Mouse (Mus musculus): ENCODE data around the gene Klhl26. TPM values are rescaled to one million over a fixed set of nuclear protein-coding genes. Genes with fewer than 3 reads are reported as not detected.

Klhl26 gene
- polyA plus RNA-seq, 1 experiment from 2014 or later = 31.0 TPM

DNA sequence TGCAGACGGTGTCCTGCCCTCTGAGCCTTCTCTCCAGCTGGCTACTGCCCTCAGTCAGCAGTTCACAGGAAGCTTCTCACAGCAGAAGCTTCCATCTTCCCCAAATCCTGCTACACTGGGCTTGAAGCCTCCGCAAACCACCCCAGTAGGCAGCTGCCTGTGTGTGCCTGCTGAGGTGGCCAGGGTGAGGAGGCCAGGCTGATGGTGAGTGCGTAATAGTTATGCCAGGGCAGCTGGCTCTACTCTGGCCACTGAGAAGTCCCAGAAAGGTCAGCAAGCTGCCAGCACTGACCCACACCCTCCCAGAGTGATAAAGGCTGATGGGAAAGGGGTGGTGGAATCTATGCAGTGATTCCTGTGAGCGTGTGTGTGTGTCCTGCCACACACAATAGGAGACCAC, 10.5 kb downstream of the Klhl26 start:
- H3K36me3 ChIP-seq (replicated peaks) = no peaks in the 10 kb centered on the region
- no peak for ATAC-seq (replicated peaks)
- H3K4me2 ChIP-seq = no peak overlapping the region
- no peaks in the 10 kb centered on the region for H3K9me3 ChIP-seq
- H3K4me3 ChIP-seq = no peak overlapping the region
- H3K9ac ChIP-seq = no peak overlapping the region
- H3K27me3 ChIP-seq (replicated peaks) = no peaks in the 10 kb centered on the region
- WGBS = 86% methylated on average over 4 of the region's 4 CpGs
- no peak overlapping the region for H3K27ac ChIP-seq
- peaks cover 14% of the 10 kb centered on the region for H3K4me1 ChIP-seq

DNA sequence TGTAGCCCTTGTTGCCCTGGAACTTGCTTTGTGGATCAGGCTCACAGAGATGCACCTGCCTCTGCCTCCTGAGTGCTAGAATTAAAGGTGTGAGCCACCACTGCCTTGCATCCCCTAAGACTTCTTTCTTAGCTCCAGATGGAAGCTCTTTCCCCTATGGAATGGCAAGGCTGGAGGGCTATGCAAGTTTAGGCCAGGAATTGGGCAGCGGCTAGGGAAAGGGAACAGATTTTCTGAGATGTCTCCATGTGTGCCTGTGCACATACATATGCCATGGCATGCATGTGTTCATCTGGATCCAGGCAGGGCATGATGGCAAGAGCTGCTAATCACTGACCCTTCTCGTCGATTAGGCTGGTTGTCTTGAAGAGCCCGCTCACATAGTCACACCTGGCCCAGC, 11.1 kb downstream of the Klhl26 start:
- Histone ChIP-seq H3K27me3 (replicated peaks) (no peaks in the 10 kb centered on the region), H3K4me3 (no peak overlapping the region), H3K4me1 (peaks cover 14% of the 10 kb centered on the region), H3K4me2 (no peak overlapping the region), H3K9me3 (no peaks in the 10 kb centered on the region), H3K27ac (no peak overlapping the region), H3K36me3 (replicated peaks) (no peaks in the 10 kb centered on the region), H3K9ac (no peak overlapping the region)
- 96% methylated on average over 4 of the region's 4 CpGs for WGBS
- no peak for ATAC-seq (replicated peaks)

DNA sequence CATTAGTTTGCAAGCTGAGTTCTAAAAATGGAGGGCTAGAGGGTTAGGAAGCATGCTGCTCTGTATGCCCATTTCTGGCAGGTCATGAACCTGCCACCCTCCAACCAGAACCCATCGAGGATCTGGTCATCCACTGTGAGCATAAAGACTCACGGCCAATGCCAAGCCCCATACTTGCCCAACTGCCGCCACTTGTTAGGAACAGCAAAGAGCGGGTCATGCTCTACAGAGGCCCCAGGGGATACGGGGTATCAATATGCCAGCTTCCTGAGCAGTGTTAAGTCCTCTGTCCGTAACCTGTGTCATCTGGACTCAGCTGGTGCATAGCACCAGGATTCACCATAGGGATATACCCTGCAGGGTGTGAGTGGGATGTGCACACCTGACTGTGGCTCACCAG, 12.6 kb downstream of the Klhl26 start:
- Histone ChIP-seq H3K4me3 (no peak overlapping the region), H3K4me2 (no peak overlapping the region), H3K27ac (no peak overlapping the region), H3K9me3 (no peaks in the 10 kb centered on the region), H3K9ac (no peak overlapping the region), H3K4me1 (peaks cover 7% of the 10 kb centered on the region; the same call in 1 of the 2 replicates), H3K27me3 (replicated peaks) (no peaks in the 10 kb centered on the region), H3K36me3 (replicated peaks) (no peaks in the 10 kb centered on the region)
- WGBS = 90% methylated on average over 6 of the region's 6 CpGs
- ATAC-seq (replicated peaks) = no peak

DNA sequence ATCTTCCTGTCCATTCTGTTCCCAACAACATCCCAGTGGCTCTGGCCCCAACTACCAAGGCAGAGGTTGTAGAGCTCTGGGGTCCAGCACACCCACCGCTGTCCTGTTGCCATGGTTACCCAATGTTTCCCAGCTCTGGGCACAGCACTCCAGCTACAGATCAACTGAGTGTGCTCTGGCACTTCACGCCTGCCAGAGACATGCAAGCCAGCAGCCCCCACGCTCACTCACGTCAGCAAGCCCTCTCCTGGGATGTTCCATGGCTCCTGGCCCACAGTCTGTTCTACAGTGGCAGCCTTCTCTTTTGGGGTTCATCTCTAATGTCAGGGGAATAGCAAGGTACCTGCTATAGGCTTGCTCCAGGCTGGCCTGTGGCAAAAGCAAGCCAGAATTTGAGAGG, 13.5 kb downstream of the Klhl26 start:
- no peak overlapping the region for H3K9ac ChIP-seq
- H3K4me2 ChIP-seq = no peak overlapping the region
- WGBS = 58% methylated on average over 4 of the region's 4 CpGs
- H3K9me3 ChIP-seq = no peaks in the 10 kb centered on the region
- no peak for ATAC-seq (replicated peaks)
- H3K4me3 ChIP-seq = no peak overlapping the region
- peaks cover 7% of the 10 kb centered on the region; the same call in 1 of the 2 replicates for H3K4me1 ChIP-seq
- H3K27ac ChIP-seq = no peak overlapping the region
- no peaks in the 10 kb centered on the region for H3K27me3 ChIP-seq (replicated peaks)
- H3K36me3 ChIP-seq (replicated peaks) = no peaks in the 10 kb centered on the region

DNA sequence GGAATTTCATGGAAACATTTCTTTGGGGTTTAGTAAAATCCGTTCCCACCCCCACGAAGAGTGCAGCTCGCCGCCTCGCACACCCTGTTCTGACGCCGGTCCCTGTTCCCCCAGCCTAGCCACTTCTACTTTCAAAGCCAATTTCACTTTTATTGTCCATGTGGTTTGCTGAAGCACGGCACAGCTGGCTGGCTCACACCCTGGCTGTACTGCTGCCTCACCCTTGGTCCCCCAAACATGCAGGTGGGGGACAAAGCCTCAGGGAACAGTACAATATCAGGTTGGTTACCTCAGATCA, 14.3 kb downstream of the Klhl26 start:
- no peaks in the 10 kb centered on the region for H3K36me3 ChIP-seq (replicated peaks)
- H3K9ac ChIP-seq = no peak overlapping the region
- no peak overlapping the region for H3K4me2 ChIP-seq
- no peaks in the 10 kb centered on the region for H3K27me3 ChIP-seq (replicated peaks)
- 93% methylated on average over 8 of the region's 8 CpGs for WGBS
- H3K9me3 ChIP-seq = no peaks in the 10 kb centered on the region
- no peak overlapping the region for H3K4me3 ChIP-seq
- H3K4me1 ChIP-seq = peaks cover 7% of the 10 kb centered on the region; the same call in 1 of the 2 replicates
- no peak overlapping the region for H3K27ac ChIP-seq
- ATAC-seq (replicated peaks) = no peak

DNA sequence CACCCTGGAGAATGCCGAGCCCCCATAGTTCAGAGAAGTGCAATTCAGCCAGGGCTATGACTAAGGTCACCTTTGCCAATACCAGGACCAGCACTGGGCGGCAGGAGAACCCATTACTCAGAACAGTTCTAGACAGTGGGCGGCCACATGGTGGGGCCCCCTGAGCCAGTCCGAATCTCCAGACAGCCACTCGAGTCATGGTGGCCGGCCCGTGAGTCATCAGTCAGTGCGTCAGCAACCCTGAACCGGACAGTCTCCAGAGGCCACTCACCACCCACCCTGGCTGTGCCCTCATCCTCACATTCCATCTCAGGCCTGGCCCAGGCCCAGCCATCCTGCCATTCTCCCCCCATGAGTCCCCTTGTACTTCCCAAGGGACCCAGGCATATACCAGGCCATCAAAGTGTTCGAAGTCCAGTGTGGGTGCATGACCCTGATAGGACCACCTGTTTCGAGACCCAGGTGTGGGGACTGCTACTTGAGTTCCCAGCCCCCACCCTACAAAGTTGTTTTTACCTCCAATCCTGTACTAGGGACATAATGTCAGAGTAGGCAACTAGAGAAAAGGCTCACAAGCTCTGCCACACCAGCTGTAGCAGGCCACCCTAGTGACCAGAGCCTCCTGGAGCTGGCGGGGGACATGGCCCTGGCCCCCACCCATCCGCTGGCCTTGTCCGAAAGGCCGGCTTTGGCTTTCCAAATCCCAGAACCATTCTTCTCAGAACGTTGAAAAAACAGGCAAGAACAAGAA, 14.8 kb downstream of the Klhl26 start:
- Histone ChIP-seq H3K4me1 (peaks cover 7% of the 10 kb centered on the region; the same call in 1 of the 2 replicates), H3K4me3 (no peak overlapping the region), H3K9me3 (no peaks in the 10 kb centered on the region), H3K36me3 (replicated peaks) (no peaks in the 10 kb centered on the region), H3K4me2 (no peak overlapping the region), H3K27ac (no peak overlapping the region), H3K27me3 (replicated peaks) (no peaks in the 10 kb centered on the region), H3K9ac (no peak overlapping the region)
- WGBS = 87% methylated on average over 16 of the region's 16 CpGs
- ATAC-seq (replicated peaks) = no peak

DNA sequence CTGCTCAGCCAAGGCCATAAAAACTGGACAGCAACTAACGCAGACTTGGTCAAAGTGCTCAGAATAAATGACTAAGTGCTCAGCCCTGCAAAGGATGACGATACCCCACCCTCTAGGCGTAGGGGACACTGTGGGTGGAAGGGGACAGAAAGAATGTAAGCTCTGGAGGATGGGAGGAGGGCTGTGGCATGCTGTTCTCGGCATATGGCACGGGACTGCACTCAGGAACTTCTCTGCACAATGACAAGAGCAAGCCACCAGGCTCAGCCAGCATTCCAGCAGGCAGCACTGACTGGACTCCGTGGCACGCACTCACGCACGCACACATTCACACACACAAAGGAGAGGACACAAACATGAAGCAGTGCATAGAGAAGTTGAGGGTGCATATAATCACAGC, 16.2 kb downstream of the Klhl26 start:
- Histone ChIP-seq H3K27ac (no peak overlapping the region), H3K9ac (no peak overlapping the region), H3K36me3 (replicated peaks) (no peaks in the 10 kb centered on the region), H3K4me2 (no peak overlapping the region), H3K9me3 (no peaks in the 10 kb centered on the region), H3K4me3 (no peak overlapping the region), H3K27me3 (replicated peaks) (no peaks in the 10 kb centered on the region), H3K4me1 (peaks cover 7% of the 10 kb centered on the region; the same call in 1 of the 2 replicates)
- WGBS = 82% methylated on average over 9 of the region's 9 CpGs
- ATAC-seq (replicated peaks) = no peak

DNA sequence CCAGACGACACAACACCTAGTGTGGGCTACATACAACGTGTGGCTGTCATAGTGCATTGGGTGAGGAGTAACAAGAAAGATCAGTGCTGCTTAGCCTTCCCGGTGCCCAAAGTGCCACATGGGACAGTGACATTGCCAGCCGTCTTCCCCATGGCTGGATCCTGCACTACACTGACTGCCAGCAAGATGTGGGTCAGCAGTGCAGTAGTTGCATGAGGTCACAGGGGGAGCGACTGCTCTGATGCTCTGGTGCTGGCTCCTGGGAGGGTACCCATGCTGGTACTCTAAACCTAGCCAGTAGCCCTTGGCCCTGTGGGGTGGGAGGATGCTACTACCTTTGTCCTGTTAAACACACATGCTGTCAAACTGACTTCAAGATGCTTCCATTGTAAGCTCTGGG, 16.6 kb downstream of the Klhl26 start:
- no peak overlapping the region for H3K4me2 ChIP-seq
- peaks cover 7% of the 10 kb centered on the region; the same call in 1 of the 2 replicates for H3K4me1 ChIP-seq
- no peak overlapping the region for H3K9ac ChIP-seq
- H3K36me3 ChIP-seq (replicated peaks) = no peaks in the 10 kb centered on the region
- no peak overlapping the region for H3K27ac ChIP-seq
- ATAC-seq (replicated peaks) = no peak
- H3K4me3 ChIP-seq = no peak overlapping the region
- H3K27me3 ChIP-seq (replicated peaks) = no peaks in the 10 kb centered on the region
- no peaks in the 10 kb centered on the region for H3K9me3 ChIP-seq
- WGBS = 92% methylated on average over 5 of the region's 5 CpGs

DNA sequence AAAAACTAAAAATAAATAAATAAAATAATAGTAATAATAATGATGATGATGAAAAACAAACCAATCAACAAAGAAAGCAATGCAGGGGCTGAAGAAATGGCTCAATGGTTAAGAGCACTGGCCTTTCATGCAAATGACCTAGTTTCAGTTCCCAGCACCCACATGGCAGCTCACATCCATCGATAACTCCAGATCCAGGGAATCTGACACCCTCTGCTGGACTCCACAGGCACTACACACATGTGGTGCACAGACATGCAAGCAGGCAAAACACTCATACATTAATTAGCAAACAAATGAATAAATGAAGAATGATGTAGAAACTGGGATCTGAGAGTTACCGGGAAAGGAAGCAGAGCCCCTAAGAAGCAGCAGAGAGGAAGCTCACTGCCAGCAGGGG, 17.1 kb downstream of the Klhl26 start:
- Histone ChIP-seq H3K27ac (no peak overlapping the region), H3K4me3 (no peak overlapping the region), H3K27me3 (replicated peaks) (no peaks in the 10 kb centered on the region), H3K9ac (no peak overlapping the region), H3K36me3 (replicated peaks) (no peaks in the 10 kb centered on the region), H3K9me3 (no peaks in the 10 kb centered on the region), H3K4me1 (peaks cover 7% of the 10 kb centered on the region; the same call in 1 of the 2 replicates), H3K4me2 (no peak overlapping the region)
- ATAC-seq (replicated peaks) = no peak
- WGBS = 97% methylated on average over 2 of the region's 2 CpGs

DNA sequence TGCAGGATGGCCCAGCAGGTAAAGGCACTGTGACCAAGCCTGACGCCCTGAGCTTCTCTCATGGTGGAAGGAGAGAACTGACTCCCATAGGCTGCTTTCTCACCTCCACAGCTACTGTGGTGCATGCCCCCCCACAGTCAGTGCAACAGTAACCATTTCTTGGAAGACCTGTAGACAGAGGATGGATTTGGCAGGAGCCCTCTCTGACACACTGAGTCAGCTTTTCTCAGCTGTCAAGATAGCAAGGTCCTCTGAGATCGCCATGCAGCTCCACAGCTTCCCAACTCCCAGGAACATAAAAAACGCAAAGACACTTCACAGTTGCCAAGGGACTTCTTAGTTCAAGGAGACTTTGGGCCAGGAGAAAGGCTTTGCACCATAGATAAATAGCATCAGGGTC, 18.3 kb downstream of the Klhl26 start:
- no peak for ATAC-seq (replicated peaks)
- Histone ChIP-seq H3K4me1 (peaks cover 4% of the 10 kb centered on the region; the same call in 1 of the 2 replicates), H3K4me3 (no peak overlapping the region), H3K36me3 (replicated peaks) (no peaks in the 10 kb centered on the region), H3K27me3 (replicated peaks) (no peaks in the 10 kb centered on the region), H3K4me2 (no peak overlapping the region), H3K9me3 (no peaks in the 10 kb centered on the region), H3K27ac (no peak overlapping the region), H3K9ac (no peak overlapping the region)
- 81% methylated on average over 3 of the region's 3 CpGs for WGBS

DNA sequence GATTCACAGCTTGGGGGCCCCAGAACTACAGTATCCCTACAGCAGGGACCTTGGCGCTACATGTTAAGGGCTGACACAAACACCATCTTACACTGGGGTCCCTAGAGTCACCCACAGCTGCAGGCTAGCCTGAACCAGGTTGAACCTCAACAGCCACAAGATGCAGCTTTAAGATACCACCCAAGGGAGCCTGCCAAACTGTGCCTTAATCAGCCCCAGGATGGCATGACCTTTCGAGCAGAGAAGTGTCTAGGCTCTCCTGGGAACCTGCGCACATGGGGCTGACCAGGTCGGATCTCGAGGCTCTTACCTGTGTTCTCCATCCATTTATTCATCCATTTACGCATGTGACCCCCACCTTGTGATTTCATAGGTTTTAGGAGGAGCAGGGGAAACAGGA, 18.9 kb downstream of the Klhl26 start:
- ATAC-seq (replicated peaks) = no peak
- Histone ChIP-seq H3K4me2 (no peak overlapping the region), H3K9me3 (no peaks in the 10 kb centered on the region), H3K27me3 (replicated peaks) (no peaks in the 10 kb centered on the region), H3K36me3 (replicated peaks) (no peaks in the 10 kb centered on the region), H3K9ac (no peak overlapping the region), H3K4me1 (no peaks in the 10 kb centered on the region), H3K4me3 (no peak overlapping the region), H3K27ac (no peak overlapping the region)
- WGBS = 85% methylated on average over 6 of the region's 6 CpGs

DNA sequence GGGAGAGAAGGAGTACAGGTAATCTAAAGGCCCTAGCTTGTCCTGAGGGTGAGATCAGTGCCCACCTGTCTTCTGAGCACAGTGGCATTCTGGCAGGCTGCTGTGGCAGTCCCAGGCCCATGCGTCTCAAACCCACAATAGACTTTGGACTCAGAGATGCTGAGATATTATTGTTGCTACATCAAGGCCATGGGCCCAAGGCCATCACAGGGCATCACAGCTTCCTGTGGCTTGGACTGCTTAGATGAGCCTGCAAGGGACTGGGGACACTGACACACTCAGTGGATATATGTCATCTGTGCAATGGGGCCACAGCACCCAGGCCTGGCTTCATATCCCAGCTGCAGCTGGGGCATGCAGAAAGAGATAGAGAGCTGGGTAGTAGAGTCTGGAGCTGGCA, 19.8 kb downstream of the Klhl26 start:
- Histone ChIP-seq H3K4me1 (no peaks in the 10 kb centered on the region), H3K4me3 (no peak overlapping the region), H3K9ac (no peak overlapping the region), H3K27me3 (replicated peaks) (no peaks in the 10 kb centered on the region), H3K9me3 (no peaks in the 10 kb centered on the region), H3K36me3 (replicated peaks) (no peaks in the 10 kb centered on the region), H3K27ac (no peak overlapping the region), H3K4me2 (no peak overlapping the region)
- no peak for ATAC-seq (replicated peaks)
- WGBS = 95% methylated on average over 1 of the region's 1 CpGs

DNA sequence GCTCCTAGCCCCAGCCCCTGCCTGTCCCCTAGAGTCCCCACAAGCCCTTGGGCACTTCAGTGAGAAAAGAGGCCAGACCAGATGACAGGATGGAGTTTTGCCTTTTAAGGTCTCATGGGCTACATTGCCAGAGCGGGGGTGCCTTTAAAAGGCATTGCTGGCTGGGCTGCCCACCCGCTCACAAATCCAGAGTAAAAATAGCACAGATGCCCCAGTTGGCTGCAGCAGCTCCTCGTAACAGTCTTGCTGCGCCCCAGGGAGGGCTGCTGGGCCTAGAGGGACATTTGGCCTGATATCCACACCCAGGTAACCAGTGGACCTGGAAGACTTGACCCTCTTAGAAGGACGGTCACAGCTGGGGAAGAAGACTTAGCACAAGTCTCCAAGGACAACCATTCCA, 22.9 kb downstream of the Klhl26 start:
- Histone ChIP-seq H3K9me3 (no peaks in the 10 kb centered on the region), H3K4me2 (no peak overlapping the region), H3K27ac (no peak overlapping the region), H3K36me3 (replicated peaks) (0 out of 2 replicates have a peak, but pooled peaks cover 7% of the 10 kb centered on the region), H3K9ac (no peak overlapping the region), H3K27me3 (replicated peaks) (no peaks in the 10 kb centered on the region), H3K4me3 (no peak overlapping the region), H3K4me1 (no peaks in the 10 kb centered on the region)
- no peak for ATAC-seq (replicated peaks)
- WGBS = 89% methylated on average over 5 of the region's 5 CpGs
